Mouse (Mus musculus) kidney, postnatal 0 days (tissue): ENCODE data around the gene Cherp. TPM values are rescaled to one million over a fixed set of nuclear protein-coding genes. Genes with fewer than 3 reads are reported as not detected.

Experiments used
- ATAC-seq: fragments of 200-750 bp; cut with Nextera tagmentation; replicated peaks from 2 replicates; pipeline ENCODE4 v1.8.0; 2017; ENCODE audit warnings: low read depth, moderate number of reproducible peaks, moderate TSS enrichment, moderate library complexity; ENCODE audit not compliant: low FRiP score
- DNase-seq: peaks from one replicate; pipeline ENCODE4 v3.0.0-alpha.2; 2016; ENCODE audit warnings: low spot score
- H3K27ac ChIP-seq: fragments of 300-500 bp; sonication (generic); 2 replicates; pipeline ENCODE4 v1.5.1; 2014; ENCODE audit warnings: mild to moderate bottlenecking
- H3K27me3 ChIP-seq: fragments of 300-500 bp; sonication (generic); 2 replicates; pipeline ENCODE4 v1.6.1; 2014; ENCODE audit warnings: low read length, mixed read lengths; ENCODE audit not compliant: insufficient read depth
- H3K36me3 ChIP-seq: fragments of 300-500 bp; sonication (generic); 2 replicates; pipeline ENCODE4 v1.6.1; 2014; ENCODE audit warnings: low read length, mixed read lengths; ENCODE audit not compliant: insufficient read depth
- H3K4me1 ChIP-seq: fragments of 300-500 bp; sonication (generic); replicated peaks from 2 replicates; pipeline ENCODE4 v1.6.1; 2014; ENCODE audit warnings: antibody characterized with exemption, low read length, mixed read lengths; ENCODE audit not compliant: insufficient read depth
- H3K4me2 ChIP-seq: fragments of 300-500 bp; sonication (generic); 2 replicates; pipeline ENCODE4 v1.6.1; 2014; ENCODE audit warnings: mild to moderate bottlenecking, low read length, moderate library complexity, mixed read lengths
- H3K4me3 ChIP-seq: fragments of 300-500 bp; sonication (generic); replicated peaks from 2 replicates; pipeline ENCODE4 v1.5.1; 2014; ENCODE audit warnings: low read depth, low read length
- H3K9ac ChIP-seq: fragments of 300-500 bp; sonication (generic); 2 replicates; pipeline ENCODE4 v1.6.1; 2014; ENCODE audit warnings: low read depth, low read length
- H3K9me3 ChIP-seq: fragments of 300-500 bp; sonication (generic); replicated peaks from 2 replicates; pipeline ENCODE4 v1.6.1; 2016; ENCODE audit warnings: low read length, inconsistent platforms, mixed read lengths
- CTCF ChIP-seq: IDR thresholded peaks from 2 replicates; pipeline ENCODE4 v1.5.1; 2016; ENCODE audit warnings: antibody characterized with exemption, low read depth, mild to moderate bottlenecking, moderate library complexity
- WGBS: fragments of 180-500 bp; shearing (Covaris S2); extraction: QIAGEN DNeasy Blood & Tissue Kit; methylation state at CpG from one replicate; pipeline ENCODE4 v1.1.7; 2014; 5-methylcytosine and 5-hydroxymethylcytosine counted together
- microRNA-seq: library from miRNA; unstranded; fragments of <30 nt; microRNA quantifications from one replicate; pipeline ENCODE4, GENCODE M21; 2016
- polyA plus RNA-seq: library from polyadenylated mRNA; unstranded; fragments of >200 nt; fragmentation: Nextera tagmentation; extraction: Ambion mirVana; gene quantifications from 2 replicates; pipeline ENCODE4 v1.2.1, GENCODE M21; 2015

The Cherp gene
- polyA plus RNA-seq, 1 experiment from 2014 or later, result 39.1 TPM

- Histone ChIP-seq H3K4me2 (peak within 1 kb of the TSS; percentile 71), H3K27ac (peak within 1 kb of the TSS; percentile 84), H3K9me3 (no peaks in the 10 kb centered on the region), H3K36me3 (no peaks in the 10 kb centered on the region), H3K4me3 (peak within 1 kb of the TSS; percentile 89), H3K4me1 (peaks cover 19% of the 10 kb centered on the region), H3K9ac (peak within 1 kb of the TSS; percentile 89), H3K27me3 (no peaks in the 10 kb centered on the region)
- ATAC-seq, result peak; percentile 98
- DNase-seq, result peak; percentile 100
- WGBS, result under 1% methylated on average over 48 of the region's 48 CpGs
- no peak for TF ChIP-seq CTCF
These were observed 53.4 kb downstream of the Cherp start, which contains the start of gene Eps15l1 for GRCm38 (mm10) chr8:72421362-72422335. Gene Eps15l1, minus strand, starts transcription at chr8:72421460.

- DNase-seq, result peak; percentile 50
- H3K4me2 ChIP-seq, result peak overlapping the region; percentile 71
- ATAC-seq, result peak; percentile 71
- WGBS, result 1% methylated on average over 73 of the region's 73 CpGs
- no peaks in the 10 kb centered on the region for H3K9me3 ChIP-seq
- TF ChIP-seq CTCF, result no peak
- no peaks in the 10 kb centered on the region for H3K36me3 ChIP-seq
- no peaks in the 10 kb centered on the region for H3K27me3 ChIP-seq
- peak overlapping the region; percentile 81 for H3K27ac ChIP-seq
- H3K4me1 ChIP-seq, result peaks cover 19% of the 10 kb centered on the region
- peak overlapping the region; percentile 89 for H3K4me3 ChIP-seq
- H3K9ac ChIP-seq, result peak overlapping the region; percentile 89
These were observed 54.3 kb downstream of the Cherp start for GRCm38 (mm10) chr8:72420571-72421361.

- H3K36me3 ChIP-seq, result no peaks in the 10 kb centered on the region
- no peak for TF ChIP-seq CTCF
- ATAC-seq, result no peak
- H3K9me3 ChIP-seq, result no peaks in the 10 kb centered on the region
- H3K27me3 ChIP-seq, result no peaks in the 10 kb centered on the region
- no peak overlapping the region for H3K4me3 ChIP-seq
- no peak overlapping the region for H3K4me2 ChIP-seq
- no peak for DNase-seq
- no peak overlapping the region for H3K27ac ChIP-seq
- no peak overlapping the region for H3K9ac ChIP-seq
- H3K4me1 ChIP-seq, result peaks cover 19% of the 10 kb centered on the region
- WGBS, result 94% methylated on average over 4 of the region's 4 CpGs
These were observed 57.0 kb downstream of the Cherp start for GRCm38 (mm10) chr8:72418073-72418472.

GRCm38 (mm10) chr8:72415252-72415651 lies 59.8 kb downstream of the Cherp start:
- Histone ChIP-seq H3K27ac (no peak overlapping the region), H3K4me2 (no peak overlapping the region), H3K9me3 (no peaks in the 10 kb centered on the region), H3K9ac (no peak overlapping the region), H3K27me3 (no peaks in the 10 kb centered on the region), H3K36me3 (no peaks in the 10 kb centered on the region), H3K4me1 (peaks cover 17% of the 10 kb centered on the region), H3K4me3 (no peak overlapping the region)
- no peak for TF ChIP-seq CTCF
- WGBS, result 55% methylated on average over 2 of the region's 2 CpGs
- ATAC-seq (no peak), DNase-seq (no peak)

- no peak for TF ChIP-seq CTCF
- no peak overlapping the region for H3K4me3 ChIP-seq
- ATAC-seq, result no peak
- H3K4me1 ChIP-seq, result peaks cover 10% of the 10 kb centered on the region; the same call in 1 of the 2 replicates
- H3K27ac ChIP-seq, result no peak overlapping the region
- no peak overlapping the region for H3K4me2 ChIP-seq
- no peaks in the 10 kb centered on the region for H3K27me3 ChIP-seq
- H3K9ac ChIP-seq, result no peak overlapping the region
- DNase-seq, result no peak
- H3K9me3 ChIP-seq, result no peaks in the 10 kb centered on the region
- WGBS, result 82% methylated on average over 7 of the region's 7 CpGs
- no peaks in the 10 kb centered on the region for H3K36me3 ChIP-seq
These were observed 61.2 kb downstream of the Cherp start for GRCm38 (mm10) chr8:72413839-72414238.

Small RNAs within 50 kb of the gene (microRNA-seq; reads per million reads assigned to microRNA genes)
- gene Mir7068, result not detected

Other genes with a start within 250 kb of the Cherp start
- 93.0 and 103 TPM in 2 replicates for gene Ap1m1, start 235.2 kb downstream of the Cherp start, polyA plus RNA-seq
- 22.2 and 22.8 TPM in 2 replicates for gene Gm10282, start 170.0 kb downstream of the Cherp start, polyA plus RNA-seq
- 24.7 and 31.9 TPM in 2 replicates for gene Klf2, start 156.2 kb downstream of the Cherp start, polyA plus RNA-seq
- gene Eps15l1, start 53.8 kb downstream of the Cherp start, polyA plus RNA-seq, result 32.5 and 37.5 TPM in 2 replicates
- gene Calr3, start 31.4 kb downstream of the Cherp start, polyA plus RNA-seq, result 2.1 and 2.2 TPM in 2 replicates
- gene 1700030K09Rik, start 31.3 kb downstream of the Cherp start, polyA plus RNA-seq, result 10.4 TPM in 2 replicates
- 9.1 and 9.8 TPM in 2 replicates for gene Slc35e1, start 17.4 kb upstream of the Cherp start, polyA plus RNA-seq
- gene Med26, start 73.0 kb upstream of the Cherp start, polyA plus RNA-seq, result 11.9 and 12.2 TPM in 2 replicates
- 144 and 151 TPM in 2 replicates for gene Smim7, start 95.9 kb upstream of the Cherp start, polyA plus RNA-seq
- 19.3 and 23.0 TPM in 2 replicates for gene Tmem38a, start 96.8 kb upstream of the Cherp start, polyA plus RNA-seq
- gene Nwd1, start 171.5 kb upstream of the Cherp start, polyA plus RNA-seq, result not detected in 2 replicates
- 237 and 239 TPM in 2 replicates for gene Sin3b, start 248.1 kb upstream of the Cherp start, polyA plus RNA-seq